Mouse (Mus musculus): ENCODE measurements at regions not wholly inside any gene's neighbourhood (a gene's known extent, or its start where the extent isn't known, plus 50 kb on each side); places are given as distances from the start of the nearest gene placed in this dataset.
A peak's percentile ranks its signal among the peaks of the same experiment; 100 is the strongest.

DNA sequence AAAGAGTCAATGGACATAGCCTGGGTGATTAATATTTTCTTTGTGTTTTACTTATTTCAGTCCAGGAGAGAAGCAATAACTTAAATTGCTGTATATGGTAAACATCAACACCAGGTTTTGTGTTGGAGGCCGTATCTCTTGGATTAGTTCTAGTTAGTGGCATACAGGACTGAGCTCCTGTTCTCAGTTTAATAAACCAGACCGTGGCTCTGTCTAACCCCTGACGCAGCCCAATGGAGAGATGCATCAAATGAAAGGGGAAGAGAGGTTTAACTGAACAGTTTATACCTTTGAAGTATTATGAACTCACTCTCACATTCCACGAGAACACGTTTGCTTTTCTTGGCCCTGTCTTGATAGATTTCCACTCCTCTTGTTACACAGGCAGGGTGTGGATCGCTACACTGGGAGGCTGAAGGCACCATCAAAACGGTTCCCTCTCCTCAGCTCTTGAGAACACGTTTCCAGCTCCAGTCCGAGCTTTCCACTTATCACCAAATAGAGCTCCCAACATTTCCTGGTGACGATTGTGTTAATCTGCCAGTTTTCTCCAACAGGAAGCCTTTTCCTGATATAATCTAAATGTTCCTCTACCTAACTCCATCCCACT is 54.0 kb upstream of the Cerkl start:
- Histone ChIP-seq H3K4me3 (ENCODE audit: low read depth, low read length) (no peak overlapping the region), H3K4me2 (ENCODE audit: low read depth, low read length) (no peak overlapping the region), H3K9me3 (ENCODE audit: low read length) (no peaks in the 10 kb centered on the region), H3K27me3 (ENCODE audit: insufficient read depth, low read length) (no peaks in the 10 kb centered on the region), H3K27ac (ENCODE audit: low read depth) (no peak overlapping the region), H3K36me3 (replicated peaks; ENCODE audit: insufficient read depth, low read length) (no peaks in the 10 kb centered on the region), H3K4me1 (ENCODE audit: insufficient read depth) (no peaks in the 10 kb centered on the region), H3K9ac (replicated peaks) (no peak overlapping the region)
- WGBS (ENCODE audit: insufficient replicate concordance), result 68% methylated on average over 10 of the region's 10 CpGs
- ATAC-seq, result no peak
- no peak for DNase-seq
- TF ChIP-seq EP300 (IDR thresholded peaks at IDR 0.05; ENCODE audit: low read depth) (no peak), CTCF (IDR thresholded peaks at IDR 0.05; ENCODE audit: low read depth) (no peak)

GRCm38 (mm10) chr2:79511108-79511507 is 54.5 kb upstream of the Cerkl start:
- no peak overlapping the region for H3K27ac ChIP-seq (ENCODE audit: low read depth)
- no peaks in the 10 kb centered on the region for H3K9me3 ChIP-seq (ENCODE audit: low read length)
- no peak overlapping the region for H3K9ac ChIP-seq (replicated peaks)
- H3K27me3 ChIP-seq (ENCODE audit: insufficient read depth, low read length), result no peaks in the 10 kb centered on the region
- H3K4me3 ChIP-seq (ENCODE audit: low read depth, low read length), result no peak overlapping the region
- ATAC-seq (no peak), DNase-seq (no peak)
- TF ChIP-seq CTCF (IDR thresholded peaks at IDR 0.05; ENCODE audit: low read depth) (no peak), EP300 (IDR thresholded peaks at IDR 0.05; ENCODE audit: low read depth) (no peak)
- no peaks in the 10 kb centered on the region for H3K36me3 ChIP-seq (replicated peaks; ENCODE audit: insufficient read depth, low read length)
- no peak overlapping the region for H3K4me2 ChIP-seq (ENCODE audit: low read depth, low read length)
- no peaks in the 10 kb centered on the region for H3K4me1 ChIP-seq (ENCODE audit: insufficient read depth)
- 55% methylated on average over 6 of the region's 6 CpGs for WGBS (ENCODE audit: insufficient replicate concordance)

- 22% methylated on average over 11 of the region's 11 CpGs for WGBS (ENCODE audit: insufficient replicate concordance)
- Histone ChIP-seq H3K4me2 (ENCODE audit: low read depth, low read length) (peak overlapping the region; percentile 22), H3K4me3 (ENCODE audit: low read depth, low read length) (no peak overlapping the region), H3K9me3 (ENCODE audit: low read length) (no peaks in the 10 kb centered on the region), H3K9ac (replicated peaks) (no peak overlapping the region), H3K27ac (ENCODE audit: low read depth) (no peak overlapping the region), H3K36me3 (replicated peaks; ENCODE audit: insufficient read depth, low read length) (no peaks in the 10 kb centered on the region), H3K4me1 (ENCODE audit: insufficient read depth) (no peaks in the 10 kb centered on the region), H3K27me3 (ENCODE audit: insufficient read depth, low read length) (no peaks in the 10 kb centered on the region)
- TF ChIP-seq CTCF (IDR thresholded peaks at IDR 0.05; ENCODE audit: low read depth) (peak; percentile 76), EP300 (IDR thresholded peaks at IDR 0.05; ENCODE audit: low read depth) (no peak)
- ATAC-seq (no peak), DNase-seq (peak; percentile 72)
These were observed 55.2 kb upstream of the Cerkl start for GRCm38 (mm10) chr2:79511676-79512323.

DNA sequence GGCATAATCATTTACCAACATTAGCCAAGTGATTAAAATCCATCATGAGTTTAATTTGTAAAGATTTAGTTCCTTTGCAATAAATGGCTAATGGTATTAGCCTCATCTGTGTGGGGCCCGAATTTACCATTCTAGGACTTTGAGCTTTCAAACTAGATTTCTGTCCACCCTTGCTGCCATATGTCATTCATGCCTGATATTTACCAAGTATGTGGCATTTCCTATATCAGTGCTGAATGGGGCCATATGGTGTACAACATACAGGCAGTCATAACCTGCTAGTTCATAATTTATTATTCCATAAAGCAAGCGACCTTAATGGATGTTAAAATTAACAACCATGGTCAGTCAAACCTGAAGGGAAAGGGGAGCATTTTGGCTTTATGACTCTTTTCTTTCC is 55.8 kb upstream of the Cerkl start:
- no peak overlapping the region for H3K9ac ChIP-seq (replicated peaks)
- 68% methylated on average over 2 of the region's 2 CpGs for WGBS (ENCODE audit: insufficient replicate concordance)
- no peaks in the 10 kb centered on the region for H3K4me1 ChIP-seq (ENCODE audit: insufficient read depth)
- no peak overlapping the region for H3K27ac ChIP-seq (ENCODE audit: low read depth)
- ATAC-seq, result no peak
- DNase-seq, result no peak
- no peaks in the 10 kb centered on the region for H3K9me3 ChIP-seq (ENCODE audit: low read length)
- H3K4me3 ChIP-seq (ENCODE audit: low read depth, low read length), result no peak overlapping the region
- no peaks in the 10 kb centered on the region for H3K27me3 ChIP-seq (ENCODE audit: insufficient read depth, low read length)
- peak overlapping the region; percentile 22; the same call in 1 of the 2 replicates for H3K4me2 ChIP-seq (ENCODE audit: low read depth, low read length)
- no peaks in the 10 kb centered on the region for H3K36me3 ChIP-seq (replicated peaks; ENCODE audit: insufficient read depth, low read length)
- no peak for TF ChIP-seq CTCF (IDR thresholded peaks at IDR 0.05; ENCODE audit: low read depth)
- TF ChIP-seq EP300 (IDR thresholded peaks at IDR 0.05; ENCODE audit: low read depth), result no peak

DNA sequence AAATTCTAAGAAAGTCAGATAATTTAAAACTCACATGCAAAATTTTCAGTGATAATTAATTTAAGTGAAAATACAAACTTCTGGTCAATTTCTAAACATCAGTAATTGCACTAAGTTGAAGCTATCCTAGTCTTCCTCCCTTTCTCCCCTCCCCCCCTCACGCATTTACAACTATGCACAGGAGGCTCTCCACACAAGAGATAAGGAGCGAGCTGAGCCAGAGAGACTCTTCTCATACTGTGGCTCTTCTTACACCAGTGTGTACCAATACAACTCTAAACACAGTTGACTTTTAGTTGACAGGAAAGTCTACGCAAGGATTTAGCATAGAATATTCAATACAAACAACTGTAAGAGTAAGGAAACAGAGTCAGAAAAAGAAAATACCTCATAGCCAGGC is 57.1 kb upstream of the Cerkl start:
- 45% methylated on average over 3 of the region's 3 CpGs for WGBS (ENCODE audit: insufficient replicate concordance)
- no peaks in the 10 kb centered on the region for H3K36me3 ChIP-seq (replicated peaks; ENCODE audit: insufficient read depth, low read length)
- no peak for ATAC-seq

GRCm38 (mm10) chr2:79518046-79518750 is 61.6 kb upstream of the Cerkl start:
- no peak overlapping the region for H3K4me3 ChIP-seq (ENCODE audit: low read depth, low read length)
- DNase-seq, result no peak
- no peaks in the 10 kb centered on the region for H3K4me1 ChIP-seq (ENCODE audit: insufficient read depth)
- H3K27me3 ChIP-seq (ENCODE audit: insufficient read depth, low read length), result no peaks in the 10 kb centered on the region
- H3K9me3 ChIP-seq (ENCODE audit: low read length), result no peaks in the 10 kb centered on the region
- 62% methylated on average over 8 of the region's 8 CpGs for WGBS (ENCODE audit: insufficient replicate concordance)
- no peak overlapping the region for H3K4me2 ChIP-seq (ENCODE audit: low read depth, low read length)
- no peak for ATAC-seq
- H3K27ac ChIP-seq (ENCODE audit: low read depth), result no peak overlapping the region
- no peaks in the 10 kb centered on the region for H3K36me3 ChIP-seq (replicated peaks; ENCODE audit: insufficient read depth, low read length)
- no peak overlapping the region for H3K9ac ChIP-seq (replicated peaks)
- no peak for TF ChIP-seq CTCF (IDR thresholded peaks at IDR 0.05; ENCODE audit: low read depth)
- no peak for TF ChIP-seq EP300 (IDR thresholded peaks at IDR 0.05; ENCODE audit: low read depth)

More for the DNA sequence above, 57.1 kb upstream of the Cerkl start:
- Histone ChIP-seq H3K4me2 (ENCODE audit: low read depth, low read length) (no peak overlapping the region), H3K27me3 (ENCODE audit: insufficient read depth, low read length) (no peaks in the 10 kb centered on the region), H3K9ac (replicated peaks) (no peak overlapping the region), H3K9me3 (ENCODE audit: low read length) (no peaks in the 10 kb centered on the region), H3K4me3 (ENCODE audit: low read depth, low read length) (no peak overlapping the region), H3K27ac (ENCODE audit: low read depth) (no peak overlapping the region), H3K4me1 (ENCODE audit: insufficient read depth) (no peaks in the 10 kb centered on the region)
- DNase-seq, result no peak
- TF ChIP-seq EP300 (IDR thresholded peaks at IDR 0.05; ENCODE audit: low read depth) (no peak), CTCF (IDR thresholded peaks at IDR 0.05; ENCODE audit: low read depth) (no peak)
